Comparison of ENCODE assay signal across 9 mouse cellular contexts in genomic region chr17:24722220-24722924, GRCm38 (mm10). TPM values are rescaled to one million over a fixed set of nuclear protein-coding genes. Genes with fewer than 3 reads are reported as not detected.
DNase-seq lines count a peak whose midpoint lies in the region; ATAC-seq lines count a peak whose summit lies in the region.
"Had no signal": no experiment of that assay in that cellular context is flagged by ENCODE, and none has a peak within 500 bp of the region (broad histone marks: within the 10 kb centered on the region; RNA-seq: fewer than 3 reads in every experiment).

No protein-coding gene starts in this region.

- H3K27ac ChIP-seq in heart, embryonic 10.5 days = no peak overlapping the region
- no peak overlapping the region for H3K27ac ChIP-seq in hindbrain, embryonic 13.5 days
- no peak overlapping the region for H3K27ac ChIP-seq in midbrain, embryonic 13.5 days

- H3K9ac ChIP-seq in hindbrain, embryonic 13.5 days = peak overlapping the region; percentile 94; the same call in 1 of the 2 replicates
- no peak overlapping the region for H3K9ac ChIP-seq in midbrain, embryonic 13.5 days (replicated peaks)

- H3K9me3 ChIP-seq in heart, embryonic 10.5 days = no peaks in the 10 kb centered on the region
- H3K9me3 ChIP-seq in hindbrain, embryonic 13.5 days = no peaks in the 10 kb centered on the region
- H3K9me3 ChIP-seq in midbrain, embryonic 13.5 days = no peaks in the 10 kb centered on the region

- ATAC-seq in hindbrain, embryonic 13.5 days (ENCODE audit: low FRiP score) = no peak
- no peak for ATAC-seq in midbrain, embryonic 13.5 days

- intact Hi-C loops in heart, postnatal 10 days (cut with DNase I) = no loop called here

- no peak for DNase-seq in heart, embryonic 10.5 days (ENCODE audit: low spot score)
- DNase-seq in heart, postnatal 10 days = no peak
- peak; percentile 36 for DNase-seq in NIH3T3 (ENCODE audit: low read depth)
- no peak for DNase-seq in left cerebral cortex, adult 8-10 months (ENCODE audit: low spot score in 2 of 2)
- no peak for DNase-seq in spleen, postnatal 10 days (ENCODE audit: low spot score in 2 of 2)
- DNase-seq in kidney, adult 8-10 months = no peak

- peak overlapping the region; percentile 84 for H3K4me2 ChIP-seq in hindbrain, embryonic 13.5 days
- peak overlapping the region; percentile 94; the same call in 1 of the 2 replicates for H3K4me2 ChIP-seq in midbrain, embryonic 13.5 days (replicated peaks)

- no peaks in the 10 kb centered on the region for H3K27me3 ChIP-seq in heart, embryonic 10.5 days (ENCODE audit: insufficient read depth, poor library complexity, severe bottlenecking)
- H3K27me3 ChIP-seq in hindbrain, embryonic 13.5 days = 0 out of 2 replicates have a peak, but pooled peaks cover 2% of the 10 kb centered on the region
- H3K27me3 ChIP-seq in midbrain, embryonic 13.5 days = no peaks in the 10 kb centered on the region

- 33% methylated on average over 13 of the region's 13 CpGs for WGBS in heart, embryonic 10.5 days
- 36% methylated on average over 13 of the region's 13 CpGs for WGBS in hindbrain, embryonic 13.5 days
- WGBS in midbrain, embryonic 13.5 days = 40% methylated on average over 13 of the region's 13 CpGs

- peaks cover 24% of the 10 kb centered on the region for H3K4me1 ChIP-seq in heart, embryonic 10.5 days
- H3K4me1 ChIP-seq in hindbrain, embryonic 13.5 days (replicated peaks) = peaks cover 39% of the 10 kb centered on the region
- H3K4me1 ChIP-seq in midbrain, embryonic 13.5 days (replicated peaks) = peaks cover 41% of the 10 kb centered on the region

- H3K36me3 ChIP-seq in heart, embryonic 10.5 days = peaks cover 30% of the 10 kb centered on the region
- peaks cover 24% of the 10 kb centered on the region for H3K36me3 ChIP-seq in hindbrain, embryonic 13.5 days
- peaks cover 25% of the 10 kb centered on the region for H3K36me3 ChIP-seq in midbrain, embryonic 13.5 days

- peak overlapping the region; percentile 78 for H3K4me3 ChIP-seq in heart, embryonic 10.5 days
- H3K4me3 ChIP-seq in hindbrain, embryonic 13.5 days = peak overlapping the region; percentile 1; the same call in 1 of the 2 replicates
- peak overlapping the region; percentile 11; the same call in 1 of the 2 replicates for H3K4me3 ChIP-seq in midbrain, embryonic 13.5 days (replicated peaks)

RNA-seq across cellular contexts. Expression of gene Ndufb10, which starts 1.9 kb away (rescaled TPM):
- 342 and 383 TPM in 2 replicates for polyA plus RNA-seq in heart, embryonic 10.5 days (2016; fragmentation: Nextera tagmentation; extraction: Ambion mirVana)
- 100 to 1,000 TPM; 845 to 899 TPM for total RNA-seq in heart, postnatal 10 days (2021)
- 259 and 262 TPM in 2 replicates for polyA plus RNA-seq in hindbrain, embryonic 13.5 days (2015; fragmentation: Nextera tagmentation; extraction: Ambion mirVana)
- polyA plus RNA-seq in midbrain, embryonic 13.5 days (2015; fragmentation: Nextera tagmentation; extraction: Ambion mirVana) = 257 and 260 TPM in 2 replicates
- total RNA-seq in left cerebral cortex, adult 8-10 months (2022) = 100 to 1,000 TPM; 208 to 258 (median 238) TPM

RNA-seq across cellular contexts. Expression of gene Rps2, which starts 4.5 kb away (rescaled TPM):
- 1,171 and 1,258 TPM in 2 replicates for polyA plus RNA-seq in heart, embryonic 10.5 days (2016; fragmentation: Nextera tagmentation; extraction: Ambion mirVana)
- 100 to 1,000 TPM; 730 to 736 TPM for total RNA-seq in heart, postnatal 10 days (2021)
- polyA plus RNA-seq in hindbrain, embryonic 13.5 days (2015; fragmentation: Nextera tagmentation; extraction: Ambion mirVana) = 782 and 783 TPM in 2 replicates
- polyA plus RNA-seq in midbrain, embryonic 13.5 days (2015; fragmentation: Nextera tagmentation; extraction: Ambion mirVana) = 770 and 771 TPM in 2 replicates
- 100 to 1,000 TPM; 270 to 312 (median 290) TPM for total RNA-seq in left cerebral cortex, adult 8-10 months (2022)

RNA-seq across cellular contexts. Expression of gene Rnf151, which starts 4.5 kb away (rescaled TPM):
- 0.20 and 0.33 TPM in 2 replicates for polyA plus RNA-seq in heart, embryonic 10.5 days (2016; fragmentation: Nextera tagmentation; extraction: Ambion mirVana)
- not detected for total RNA-seq in heart, postnatal 10 days (2021)
- 0.27 TPM in 1 of 2 replicates, not detected in the other for polyA plus RNA-seq in hindbrain, embryonic 13.5 days (2015; fragmentation: Nextera tagmentation; extraction: Ambion mirVana)
- polyA plus RNA-seq in midbrain, embryonic 13.5 days (2015; fragmentation: Nextera tagmentation; extraction: Ambion mirVana) = not detected in 2 replicates
- total RNA-seq in left cerebral cortex, adult 8-10 months (2022) = under 1 TPM in 1 of 4 experiments, not detected in 3; 0.37 TPM

RNA-seq across cellular contexts. Expression of gene Rpl3l, which starts 5.2 kb away (rescaled TPM):
- polyA plus RNA-seq in heart, embryonic 10.5 days (2016; fragmentation: Nextera tagmentation; extraction: Ambion mirVana) = 0.39 and 1.3 TPM in 2 replicates
- 10 to 100 TPM; 67.3 to 69.8 TPM for total RNA-seq in heart, postnatal 10 days (2021)
- not detected in 2 replicates for polyA plus RNA-seq in hindbrain, embryonic 13.5 days (2015; fragmentation: Nextera tagmentation; extraction: Ambion mirVana)
- not detected in 2 replicates for polyA plus RNA-seq in midbrain, embryonic 13.5 days (2015; fragmentation: Nextera tagmentation; extraction: Ambion mirVana)
- under 1 TPM; 0.36 to 0.94 (median 0.43) TPM for total RNA-seq in left cerebral cortex, adult 8-10 months (2022)
- polyA plus RNA-seq: spleen, adult 2 months had no signal

RNA-seq across cellular contexts. Expression of gene Msrb1, which starts 14.1 kb away (rescaled TPM):
- polyA plus RNA-seq in heart, embryonic 10.5 days (2016; fragmentation: Nextera tagmentation; extraction: Ambion mirVana) = 17.8 and 19.7 TPM in 2 replicates
- total RNA-seq in heart, postnatal 10 days (2021) = 100 to 1,000 TPM; 123 to 163 TPM
- 20.2 and 24.0 TPM in 2 replicates for polyA plus RNA-seq in hindbrain, embryonic 13.5 days (2015; fragmentation: Nextera tagmentation; extraction: Ambion mirVana)
- polyA plus RNA-seq in midbrain, embryonic 13.5 days (2015; fragmentation: Nextera tagmentation; extraction: Ambion mirVana) = 18.0 and 19.6 TPM in 2 replicates
- total RNA-seq in left cerebral cortex, adult 8-10 months (2022) = 10 to 100 TPM; 41.4 to 52.7 (median 44.7) TPM

Comparison
In these comparisons a context has a peak if more than half of its experiments do, and no peak if none do; other contexts are left out.
1. H3K4me3 ChIP-seq: peak in every context shown above with its lines; median percentile 78 in heart, embryonic 10.5 days; 11 in midbrain, embryonic 13.5 days; 1 in hindbrain, embryonic 13.5 days.